Mouse (Mus musculus) adrenal gland, postnatal 10 days (tissue): Measurements from ENCODE around the gene Gna15. TPM values are rescaled to one million over a fixed set of nuclear protein-coding genes. Genes with fewer than 3 reads are reported as not detected.

Experiments
- DNase-seq: peaks from one replicate; pipeline ENCODE4 v3.0.0; 2021; ENCODE audit warnings: mixed read lengths
- total RNA-seq, 2 experiments: library from RNA; stranded (reverse); gene quantifications; 2 replicates each; pipeline ENCODE4 v1.2.3; 2021

The Gna15 gene
- total RNA-seq, 2 experiments from 2014 or later, result 0.66 to 1.1 TPM

- DNase-seq, result no peak
Measured at GRCm38 (mm10) chr10:81495151-81495550, 28.9 kb downstream of the Gna15 start.

- DNase-seq, result no peak
Measured at GRCm38 (mm10) chr10:81494260-81495041, 29.6 kb downstream of the Gna15 start.

GRCm38 (mm10) chr10:81493601-81494220 is 30.3 kb downstream of the Gna15 start:
- no peak for DNase-seq

DNA sequence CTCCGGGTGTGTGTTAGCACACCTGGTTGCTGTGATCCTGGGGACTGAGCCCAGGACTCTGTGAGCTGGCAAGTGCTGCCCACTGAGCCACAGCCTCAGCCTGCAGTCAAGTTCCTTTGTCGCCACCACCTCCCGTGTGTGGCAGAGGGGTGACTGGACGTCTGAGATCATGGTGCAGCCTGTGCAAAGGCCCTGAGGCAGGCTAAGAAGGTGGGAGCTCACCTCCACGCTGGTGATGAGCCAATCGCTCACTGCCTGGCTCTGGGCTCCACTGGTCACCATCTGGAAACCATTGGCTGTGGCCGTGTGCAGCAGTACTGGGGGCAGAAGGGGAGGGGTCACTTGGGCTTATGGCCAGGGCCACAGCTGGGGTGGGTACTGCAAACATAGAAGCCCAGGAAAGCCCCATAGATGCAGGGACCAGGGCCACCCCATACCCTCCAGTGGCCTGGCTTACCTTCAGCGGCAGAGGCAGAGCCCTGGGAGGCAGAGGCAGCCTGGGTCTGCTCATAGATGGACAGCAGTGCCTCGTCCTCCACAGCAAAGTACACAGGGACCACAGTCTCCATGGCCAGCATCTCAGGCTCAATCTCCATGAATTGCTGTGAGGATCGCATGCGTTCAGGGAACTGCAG is 31.3 kb downstream of the Gna15 start:
- no peak for DNase-seq

- DNase-seq, result no peak
Measured at GRCm38 (mm10) chr10:81491018-81491417, 33.0 kb downstream of the Gna15 start.

- DNase-seq, result no peak
Measured at GRCm38 (mm10) chr10:81489941-81490340, 34.1 kb downstream of the Gna15 start.

GRCm38 (mm10) chr10:81488081-81488480 is 35.9 kb downstream of the Gna15 start:
- DNase-seq, result no peak

DNA sequence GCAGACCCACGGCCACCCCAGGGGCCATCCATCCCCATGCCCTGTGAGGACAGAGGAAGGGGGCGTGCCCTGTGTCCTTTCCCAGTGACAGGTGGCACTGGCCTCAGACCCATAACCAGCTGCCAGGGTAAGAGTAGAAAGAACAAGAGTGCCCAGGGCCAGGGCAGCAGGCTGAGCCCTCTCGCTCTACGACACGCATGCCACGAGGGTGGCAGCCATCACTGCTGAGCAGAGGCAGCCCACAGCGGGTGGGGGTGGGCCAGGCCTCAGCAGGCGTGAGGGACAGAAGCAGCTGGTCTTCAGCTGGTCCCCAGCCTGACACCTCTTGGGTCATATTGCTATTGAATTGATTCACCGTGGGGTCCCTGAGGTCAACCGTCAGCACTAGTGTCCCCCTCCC is 37.5 kb downstream of the Gna15 start:
- DNase-seq, result no peak

DNA sequence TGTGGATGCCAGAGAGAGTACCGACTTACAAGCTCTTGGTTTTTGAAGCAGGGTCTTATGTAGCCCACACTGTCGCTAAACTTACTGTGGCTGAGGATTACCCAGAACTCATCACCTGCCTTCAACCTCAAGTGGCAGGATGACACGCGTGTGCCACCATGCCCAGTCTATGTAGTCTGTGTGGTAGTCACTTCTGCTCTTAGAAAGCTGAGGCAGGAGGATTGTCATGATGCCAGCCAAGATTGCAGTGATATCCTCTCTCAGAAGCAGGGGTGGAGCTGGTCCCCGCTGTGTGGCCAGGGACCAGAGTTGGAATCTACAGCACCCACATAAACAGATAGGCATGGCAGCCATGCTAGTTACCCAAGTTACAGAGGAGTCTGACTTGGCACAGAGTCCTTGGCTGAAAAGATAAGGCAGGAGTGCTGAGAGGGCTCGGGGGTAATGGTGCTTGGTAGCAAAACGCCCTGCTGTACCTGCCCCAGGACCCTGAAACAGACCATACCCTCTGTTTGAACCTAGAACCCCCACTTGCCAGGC is 38.5 kb downstream of the Gna15 start:
- DNase-seq, result no peak

DNA sequence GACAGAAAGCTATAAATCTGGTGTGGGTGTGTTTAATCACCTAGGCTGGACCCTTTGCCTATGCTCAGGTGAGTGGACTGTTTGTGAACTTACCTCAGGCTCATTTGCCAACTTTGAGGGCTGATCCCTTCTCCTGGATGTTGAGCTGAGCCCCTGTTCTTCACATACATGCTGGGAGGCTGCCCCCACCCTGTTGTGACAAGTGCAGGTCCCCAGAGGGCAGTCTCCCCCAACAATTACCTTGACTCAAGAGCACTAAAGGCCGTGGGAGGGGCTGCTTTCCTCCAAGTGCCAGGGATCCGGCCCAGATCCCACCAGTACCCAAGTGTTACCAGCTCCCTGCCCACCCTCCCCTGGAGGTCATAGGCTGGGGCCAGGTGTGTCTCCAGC is 39.0 kb downstream of the Gna15 start:
- no peak for DNase-seq

DNA sequence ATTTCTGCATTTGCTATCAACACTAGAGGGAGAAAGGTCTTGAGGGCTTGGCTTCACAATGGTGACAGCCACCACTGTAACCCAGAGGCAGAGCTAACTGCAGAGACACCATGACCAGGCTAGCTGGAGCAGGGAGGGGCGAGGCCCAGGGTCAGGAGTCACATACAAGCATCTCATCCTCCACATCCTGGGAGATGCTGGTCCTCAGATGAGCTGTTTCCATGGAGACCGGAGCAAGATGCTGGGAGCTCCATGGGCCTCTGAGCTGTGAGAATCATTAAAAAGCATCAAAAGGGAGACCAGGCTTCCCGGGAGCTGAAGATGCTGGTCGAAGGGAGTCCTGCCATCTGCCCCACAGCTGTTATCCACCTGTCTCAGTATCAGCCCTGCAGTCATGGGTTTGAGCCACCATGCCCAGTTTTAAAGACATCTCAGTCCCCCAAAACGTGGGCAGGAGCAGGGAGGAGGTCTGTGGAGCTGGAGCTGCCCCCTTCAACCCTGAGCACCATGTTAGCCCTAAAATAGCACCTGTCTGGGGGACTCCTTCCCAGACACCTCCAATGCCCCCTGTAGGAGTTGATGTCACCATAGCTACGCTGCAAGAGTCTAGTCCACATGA is 39.5 kb downstream of the Gna15 start:
- no peak for DNase-seq

DNA sequence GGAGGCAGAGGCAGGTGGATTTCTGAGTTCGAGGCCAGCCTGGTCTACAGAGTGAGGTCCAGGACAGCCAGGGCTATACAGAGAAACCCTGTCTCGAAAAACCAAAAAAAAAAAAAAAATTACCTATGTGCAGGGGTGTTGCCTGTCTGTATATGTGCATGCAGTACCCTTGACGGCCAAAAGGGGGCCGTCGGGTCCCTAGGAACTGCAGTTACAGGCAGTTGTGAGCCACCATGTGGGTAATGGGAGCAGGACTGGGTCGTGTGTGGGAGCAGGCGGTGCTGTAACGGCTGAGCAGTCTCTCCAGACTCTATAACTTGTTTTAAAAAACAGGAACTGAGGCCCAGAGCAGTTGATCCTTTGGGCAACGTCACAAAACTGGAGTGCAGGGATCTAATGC is 40.0 kb downstream of the Gna15 start:
- no peak for DNase-seq

DNA sequence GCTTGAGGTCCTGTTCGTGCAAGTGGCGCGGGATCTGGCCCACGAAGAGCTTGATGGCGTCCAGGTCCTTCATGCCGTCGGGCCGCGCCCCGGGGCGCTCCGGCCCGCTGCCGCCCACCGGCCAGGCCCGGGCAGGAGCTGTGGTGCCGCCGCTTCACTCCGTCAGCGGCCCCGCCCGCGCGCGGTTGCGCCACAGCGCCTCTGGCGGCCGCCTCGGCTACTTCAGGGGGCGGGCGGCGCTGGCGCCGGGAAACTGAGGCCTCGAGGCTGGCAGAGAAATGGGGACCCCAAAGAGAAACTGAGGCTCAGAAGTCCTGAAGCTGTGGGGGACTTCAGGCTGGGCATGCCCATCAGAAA is 41.5 kb downstream of the Gna15 start, which contains the start of gene Celf5:
TSS of gene Celf5 (minus strand) at position 177 of the 357 bp plus-strand sequence.
- DNase-seq, result peak; percentile 76

- DNase-seq, result no peak
Measured at GRCm38 (mm10) chr10:81481605-81482532, 42.2 kb downstream of the Gna15 start.

DNA sequence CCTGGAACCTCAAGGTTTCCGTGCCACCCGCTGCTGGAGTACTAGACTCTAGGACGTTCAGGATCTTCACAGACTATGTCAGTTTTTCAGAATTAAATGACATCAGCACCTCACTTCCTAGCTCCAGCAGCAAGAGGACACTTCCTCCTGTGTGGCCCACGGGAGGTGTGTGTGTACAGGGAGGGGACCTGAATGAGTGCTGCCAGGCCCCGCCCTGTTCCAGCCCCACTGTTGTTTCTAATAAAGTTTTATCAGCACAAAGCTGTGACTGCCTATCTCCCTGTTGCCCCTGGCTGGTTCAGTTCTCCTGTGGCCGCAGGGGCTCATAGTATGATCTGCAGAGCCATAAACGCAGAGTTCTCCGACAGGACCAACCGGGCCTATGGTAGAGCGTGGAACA is 49.6 kb downstream of the Gna15 start:
- DNase-seq, result no peak

GRCm38 (mm10) chr10:81473003-81473451 is 51.0 kb downstream of the Gna15 start:
- DNase-seq, result no peak

- DNase-seq, result no peak
Measured at GRCm38 (mm10) chr10:81472403-81473002, 51.5 kb downstream of the Gna15 start.

DNA sequence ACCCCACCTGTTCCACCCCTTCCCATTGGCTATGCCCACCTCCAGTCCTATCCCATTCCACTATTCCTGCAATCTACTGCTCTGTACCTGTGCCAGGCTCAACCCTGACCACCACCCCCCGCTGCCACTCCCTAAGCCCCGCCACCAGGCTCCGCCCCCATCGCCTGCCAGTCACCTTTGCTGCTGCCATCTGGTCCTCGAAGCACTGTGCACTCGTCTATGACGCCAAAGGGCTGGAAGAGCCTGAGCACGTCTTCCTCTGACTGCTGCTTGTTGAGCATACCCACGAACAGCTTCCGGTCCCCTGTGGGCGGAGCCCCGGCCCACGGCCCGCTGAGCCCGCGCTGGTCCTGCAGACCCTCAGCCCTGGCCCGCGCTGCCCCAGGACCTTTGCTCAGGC is 53.6 kb downstream of the Gna15 start:
- no peak for DNase-seq

GRCm38 (mm10) chr10:81469253-81469652 is 54.8 kb downstream of the Gna15 start:
- DNase-seq, result no peak

- DNase-seq, result no peak
Measured at GRCm38 (mm10) chr10:81467670-81468235, 56.3 kb downstream of the Gna15 start.

- DNase-seq, result no peak
Measured at GRCm38 (mm10) chr10:81466881-81467280, 57.1 kb downstream of the Gna15 start.
